Mouse (Mus musculus) liver, embryonic 14.5 days (tissue): ENCODE data around the gene Celsr2. TPM values are rescaled to one million over a fixed set of nuclear protein-coding genes. Genes with fewer than 3 reads are reported as not detected.
A peak's percentile ranks its signal among the peaks of the same experiment; 100 is the strongest.

ENCODE experiments used
- ATAC-seq: fragments of 200-750 bp; cut with Nextera tagmentation; 2 replicates; pipeline ENCODE4 v1.8.0; 2017; ENCODE audit warnings: moderate number of reproducible peaks, mild to moderate bottlenecking, moderate library complexity; ENCODE audit not compliant: insufficient read depth
- DNase-seq, 3 experiments: peaks; one replicate each; pipeline ENCODE4 v3.0.0-alpha.2; 2012 to 2013; ENCODE audit warnings: low read depth in 3 of 3, low spot score in 3 of 3
- H3K27ac ChIP-seq: fragments of 300-500 bp; sonication (generic); 2 replicates; pipeline ENCODE4 v1.5.1; 2014; ENCODE audit warnings: moderate library complexity, mild to moderate bottlenecking, control low read depth, inconsistent platforms
- H3K27me3 ChIP-seq: fragments of 300-500 bp; sonication (generic); 2 replicates; pipeline ENCODE4 v1.6.1; 2014; ENCODE audit warnings: mild to moderate bottlenecking, low read length, moderate library complexity; ENCODE audit not compliant: control insufficient read depth, insufficient read depth
- H3K36me3 ChIP-seq: fragments of 300-500 bp; sonication (generic); replicated peaks from 2 replicates; pipeline ENCODE4 v1.6.1; 2014; ENCODE audit warnings: low read depth; ENCODE audit not compliant: control insufficient read depth, insufficient read depth
- H3K4me1 ChIP-seq, 2 experiments: fragments of 200-500 bp in 1 of 2; fragments of 300-500 bp in 1 of 2; sonication (generic) in 1 of 2; replicated peaks; 2 replicates each; pipeline ENCODE4 v1.6.1; 2012 to 2014; ENCODE audit warnings: antibody characterized with exemption in 1 of 2, inconsistent platforms in 1 of 2, low read length in 1 of 2; ENCODE audit not compliant: control insufficient read depth in 2 of 2, insufficient read depth in 2 of 2
- H3K4me2 ChIP-seq: fragments of 300-500 bp; sonication (generic); 2 replicates; pipeline ENCODE4 v1.6.1; 2014; ENCODE audit warnings: low read depth, mild to moderate bottlenecking, control low read depth, moderate library complexity
- H3K4me3 ChIP-seq, 2 experiments: fragments of 200-500 bp in 1 of 2; fragments of 300-500 bp in 1 of 2; sonication (generic) in 1 of 2; 2 replicates each; pipeline ENCODE4 v1.5.1; 2012 to 2014; ENCODE audit warnings: low read depth in 2 of 2, low read length in 2 of 2, mild to moderate bottlenecking in 2 of 2, control low read depth in 1 of 2, inconsistent platforms in 1 of 2, moderate library complexity in 1 of 2; ENCODE audit not compliant: insufficient read depth in 1 of 2
- H3K9ac ChIP-seq: fragments of 300-500 bp; sonication (generic); replicated peaks from 2 replicates; pipeline ENCODE4 v1.6.1; 2014; ENCODE audit warnings: mild to moderate bottlenecking, control low read depth, moderate library complexity
- H3K9me3 ChIP-seq: fragments of 300-500 bp; sonication (generic); 2 replicates; pipeline ENCODE4 v1.6.1; 2016; ENCODE audit warnings: low read length, mixed read lengths; ENCODE audit not compliant: control insufficient read depth
- CTCF ChIP-seq: IDR thresholded peaks from 2 replicates; pipeline ENCODE4 v1.5.1; 2016; ENCODE audit warnings: antibody characterized with exemption, low read depth, control low read depth
- EP300 ChIP-seq: IDR thresholded peaks from 2 replicates; pipeline ENCODE4 v1.6.1; 2016; ENCODE audit warnings: antibody characterized with exemption, low read depth
- WGBS: fragments of 180-500 bp; shearing (Covaris S2); extraction: QIAGEN DNeasy Blood & Tissue Kit; methylation state at CpG from one replicate; pipeline ENCODE4 v1.1.7; 2014; ENCODE audit not compliant: insufficient replicate concordance; 5-methylcytosine and 5-hydroxymethylcytosine counted together
- polyA plus RNA-seq, 2 experiments: library from polyadenylated mRNA; depleted of rRNA in 1 of 2; stranded (reverse) in 1 of 2; unstranded in 1 of 2; fragments of >200 nt; fragmentation: Nextera tagmentation in 1 of 2; extraction: Ambion mirVana in 1 of 2; gene quantifications; 2 replicates each; pipeline versions ENCODE4 v1.2.1 to v1.2.3; 2012 to 2014

Gene Celsr2
- polyA plus RNA-seq, 2 experiments = 0.22 to 0.38 TPM

GRCm38 (mm10) chr3:108392793-108393192, 22.6 kb downstream of the Celsr2 start:
- peaks cover 0 to 3% of the 10 kb centered on the region in 2 experiments; a peak in 1 of 4 replicates for H3K4me1 ChIP-seq
- H3K4me3 ChIP-seq = no peak overlapping the region
- no peak for DNase-seq
- TF ChIP-seq CTCF (no peak), EP300 (no peak)
- no peak overlapping the region for H3K9ac ChIP-seq
- WGBS = 61% methylated on average over 15 of the region's 15 CpGs
- ATAC-seq = no peak
- H3K4me2 ChIP-seq = no peak overlapping the region
- no peak overlapping the region for H3K27ac ChIP-seq
- no peaks in the 10 kb centered on the region for H3K36me3 ChIP-seq
- H3K9me3 ChIP-seq = no peaks in the 10 kb centered on the region
- H3K27me3 ChIP-seq = no peaks in the 10 kb centered on the region

GRCm38 (mm10) chr3:108392299-108392698, 23.1 kb downstream of the Celsr2 start:
- Histone ChIP-seq H3K4me3 (no peak overlapping the region), H3K36me3 (no peaks in the 10 kb centered on the region), H3K9me3 (no peaks in the 10 kb centered on the region), H3K9ac (no peak overlapping the region), H3K27me3 (no peaks in the 10 kb centered on the region), H3K27ac (no peak overlapping the region), H3K4me2 (no peak overlapping the region), H3K4me1 (peaks cover 0 to 3% of the 10 kb centered on the region in 2 experiments; a peak in 1 of 4 replicates)
- TF ChIP-seq EP300 = no peak
- TF ChIP-seq CTCF = no peak
- DNase-seq = no peak
- ATAC-seq = no peak
- WGBS = 33% methylated on average over 10 of the region's 10 CpGs

- Histone ChIP-seq H3K27me3 (no peaks in the 10 kb centered on the region), H3K4me1 (peaks cover 6 to 8% of the 10 kb centered on the region in 2 experiments; a peak in 3 of 4 replicates), H3K4me2 (no peak overlapping the region), H3K4me3 (no peak overlapping the region), H3K9me3 (no peaks in the 10 kb centered on the region), H3K9ac (no peak overlapping the region), H3K36me3 (no peaks in the 10 kb centered on the region; the same call in 1 of the 2 replicates), H3K27ac (no peak overlapping the region)
- ATAC-seq = peak; percentile 65
- 0% methylated on average over 5 of the region's 5 CpGs for whole genome bisulfite sequencing
- peak; percentile 86 to 88 (median 86) for DNase-seq
- no peak for TF ChIP-seq EP300
- peak; percentile 99 for TF ChIP-seq CTCF
Observed at GRCm38 (mm10) chr3:108389111-108389545, 26.2 kb downstream of the Celsr2 start.

- Histone ChIP-seq H3K4me3 (no peak overlapping the region), H3K4me1 (peaks cover 10 to 22% of the 10 kb centered on the region in 2 experiments; a peak in 3 of 4 replicates), H3K36me3 (no peaks in the 10 kb centered on the region; the same call in 1 of the 2 replicates), H3K9ac (no peak overlapping the region), H3K9me3 (no peaks in the 10 kb centered on the region), H3K27ac (no peak overlapping the region), H3K27me3 (no peaks in the 10 kb centered on the region), H3K4me2 (no peak overlapping the region)
- ATAC-seq (no peak), DNase-seq (no peak)
- 80% methylated on average over 10 of the region's 10 CpGs for WGBS
- TF ChIP-seq CTCF (no peak), EP300 (no peak)
Observed at GRCm38 (mm10) chr3:108386186-108386585, 29.2 kb downstream of the Celsr2 start.

- no peak for TF ChIP-seq CTCF
- no peak for TF ChIP-seq EP300
- Histone ChIP-seq H3K9ac (peak overlapping the region; percentile 64), H3K36me3 (no peaks in the 10 kb centered on the region; the same call in 1 of the 2 replicates), H3K4me1 (peaks cover 10 to 29% of the 10 kb centered on the region in 2 experiments; a peak in 3 of 4 replicates), H3K27me3 (no peaks in the 10 kb centered on the region), H3K9me3 (no peaks in the 10 kb centered on the region), H3K27ac (no peak overlapping the region), H3K4me3 (peak overlapping the region; percentile 74 to 77), H3K4me2 (peak overlapping the region; percentile 82)
- no peak for DNase-seq
- 45% methylated on average over 2 of the region's 2 CpGs for whole genome bisulfite sequencing
- no peak for ATAC-seq
Observed at GRCm38 (mm10) chr3:108384425-108384824, 30.9 kb downstream of the Celsr2 start.
